Mouse (Mus musculus): ENCODE data around the gene Cdc42bpb.

Gene Cdc42bpb

DNA sequence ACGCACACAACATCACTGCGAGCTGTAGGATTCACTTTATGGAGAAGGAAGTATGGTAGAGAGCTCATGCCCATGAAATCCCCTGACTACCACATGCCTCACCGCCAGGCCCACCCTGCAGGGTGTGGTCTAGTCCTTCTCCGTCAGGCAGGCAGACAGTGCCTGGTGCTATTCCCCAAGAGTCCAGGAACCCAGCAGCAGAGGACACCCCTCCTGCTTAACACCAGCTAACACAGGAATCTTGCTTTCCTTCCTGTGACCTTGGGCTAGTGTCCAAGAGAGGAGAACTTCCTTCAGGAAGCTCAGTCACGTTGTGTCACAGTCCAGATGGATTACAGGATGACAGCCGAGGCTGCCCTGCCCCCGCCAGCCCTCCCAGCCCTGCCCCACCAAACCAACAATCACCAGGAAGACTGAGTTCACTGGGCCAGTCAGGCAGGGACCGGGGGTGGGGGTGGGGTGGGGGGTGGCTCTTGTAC is 9.2 kb upstream of the Cdc42bpb start:
- no peak for DNase-seq (ENCODE audit: low spot score)

DNA sequence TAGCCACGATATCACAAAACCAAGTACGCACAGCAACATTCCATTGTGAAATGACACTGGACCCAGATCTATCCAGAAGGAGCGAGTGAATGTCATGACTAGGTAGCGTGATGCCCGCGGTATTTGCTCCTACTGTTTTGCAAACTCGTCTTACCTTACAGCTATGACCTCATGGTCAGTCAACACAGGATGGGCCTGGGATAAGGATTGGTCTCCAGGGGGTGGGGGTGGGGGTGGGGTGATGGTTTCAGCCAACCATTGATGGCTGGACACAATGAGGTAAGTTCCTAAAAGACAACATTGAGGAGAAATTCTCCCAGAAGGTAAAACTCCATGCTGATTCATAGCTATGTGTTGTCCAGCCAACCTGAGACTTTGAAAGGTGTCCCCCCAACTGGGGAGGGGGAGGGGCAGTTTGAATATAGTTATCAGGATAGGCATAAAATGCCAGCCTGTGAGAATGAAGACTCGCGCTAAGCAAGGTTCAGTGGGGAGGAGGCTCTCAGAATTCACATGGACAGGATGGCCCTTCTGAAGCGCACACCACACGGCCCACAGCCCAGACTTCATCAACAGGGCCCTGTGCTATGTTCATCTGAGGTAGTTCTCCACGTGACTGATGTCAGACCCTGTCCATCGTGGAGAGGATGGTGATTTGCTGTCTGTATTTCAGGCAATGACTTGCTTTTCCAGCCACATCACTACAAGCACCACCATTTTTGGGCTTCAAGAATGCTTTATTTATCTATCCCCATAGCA is 8.5 kb upstream of the Cdc42bpb start:
- DNase-seq (ENCODE audit: low spot score) = no peak

DNA sequence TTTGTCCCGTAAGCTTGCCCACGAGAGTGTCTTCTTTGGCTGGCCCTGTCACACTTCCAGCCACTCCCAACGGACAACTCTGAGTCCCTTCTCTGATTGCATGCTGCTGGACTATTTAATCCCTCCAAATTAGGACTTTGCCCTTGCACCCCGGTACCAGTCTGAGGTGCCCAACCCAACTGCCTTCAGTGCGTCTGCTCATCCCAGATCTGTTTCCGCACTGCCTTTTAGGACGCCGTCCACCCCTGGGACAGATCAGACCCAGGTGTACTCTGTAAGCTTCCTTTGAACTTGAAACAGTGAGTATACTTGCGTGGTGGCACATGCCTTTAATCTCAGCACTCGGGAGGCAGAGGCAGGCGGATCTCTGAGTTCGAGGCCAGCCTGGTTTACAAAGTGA is 1.3 kb upstream of the Cdc42bpb start:
- DNase-seq (ENCODE audit: low spot score) = no peak

DNA sequence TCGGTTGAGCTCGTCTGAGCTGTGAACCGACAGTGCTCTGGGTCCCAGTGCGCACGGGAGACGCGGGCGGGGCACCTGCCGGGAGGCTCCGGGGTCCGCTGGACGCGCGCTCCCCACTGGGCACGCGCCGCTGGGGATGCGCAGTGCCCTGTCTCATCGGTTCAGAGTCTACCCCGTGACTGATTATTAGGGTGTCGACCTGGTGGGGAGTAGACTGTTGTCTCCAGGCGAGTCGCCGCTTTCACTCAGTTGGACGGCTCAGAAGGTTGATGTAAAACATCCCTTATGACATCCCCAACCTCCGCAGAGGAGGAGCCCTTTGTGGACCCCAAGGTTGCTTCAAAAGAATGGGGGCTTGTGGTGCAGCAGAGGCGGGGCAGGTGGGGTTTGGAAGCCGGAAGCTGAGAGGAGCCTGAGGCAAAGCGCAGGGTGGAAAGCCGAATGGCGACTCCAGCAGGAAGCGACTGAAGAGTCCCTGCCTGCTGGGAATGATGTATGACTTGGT is 520 bp upstream of the Cdc42bpb start:
- DNase-seq (ENCODE audit: low spot score) = no peak

DNA sequence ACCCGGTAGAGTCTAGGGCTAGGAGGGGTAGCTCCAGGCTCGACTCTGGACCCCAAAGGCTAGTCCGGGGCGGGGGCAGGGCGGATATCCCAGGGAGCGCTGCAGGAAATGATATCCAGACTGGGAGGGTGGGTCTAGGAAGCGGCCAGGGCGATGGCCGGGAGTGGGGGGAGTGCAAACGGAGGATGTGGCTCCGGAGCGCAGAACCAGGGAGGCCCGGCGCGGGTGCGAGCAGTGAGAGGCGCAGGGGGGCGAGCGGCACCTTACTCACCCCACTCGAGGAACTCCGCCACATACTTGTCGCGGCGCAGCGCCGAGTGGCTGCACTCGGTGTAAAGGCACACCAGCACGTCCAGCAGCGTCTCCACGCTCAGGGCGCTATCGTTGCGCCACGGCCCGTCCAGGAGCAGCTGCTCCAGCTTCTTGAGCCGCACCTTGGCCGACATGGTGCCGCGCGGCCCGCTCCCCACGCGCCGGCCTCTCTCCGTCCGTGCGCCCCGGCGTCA is 639 bp downstream of the Cdc42bpb start:
- DNase-seq (ENCODE audit: low spot score) = peak; percentile 56

DNA sequence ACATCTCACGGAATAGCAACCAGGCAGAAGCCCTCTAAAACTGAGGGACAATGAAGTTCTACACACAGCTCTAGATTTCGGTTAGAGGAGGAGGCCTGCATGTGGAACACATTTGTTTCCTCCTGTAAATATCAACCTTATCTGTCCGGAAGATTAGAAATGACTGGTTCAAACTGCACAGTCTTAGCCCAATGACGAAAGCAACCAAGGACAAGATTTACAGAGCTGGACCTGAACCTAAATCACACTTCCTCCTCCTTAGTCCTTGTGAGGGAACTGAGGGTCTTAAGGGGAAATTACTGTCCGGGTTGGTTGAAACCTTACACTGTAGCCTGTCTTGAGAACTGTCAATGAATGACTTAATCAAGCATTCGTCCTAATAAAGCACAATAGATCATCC is 1.5 kb downstream of the Cdc42bpb start:
- DNase-seq (ENCODE audit: low spot score) = no peak

DNA sequence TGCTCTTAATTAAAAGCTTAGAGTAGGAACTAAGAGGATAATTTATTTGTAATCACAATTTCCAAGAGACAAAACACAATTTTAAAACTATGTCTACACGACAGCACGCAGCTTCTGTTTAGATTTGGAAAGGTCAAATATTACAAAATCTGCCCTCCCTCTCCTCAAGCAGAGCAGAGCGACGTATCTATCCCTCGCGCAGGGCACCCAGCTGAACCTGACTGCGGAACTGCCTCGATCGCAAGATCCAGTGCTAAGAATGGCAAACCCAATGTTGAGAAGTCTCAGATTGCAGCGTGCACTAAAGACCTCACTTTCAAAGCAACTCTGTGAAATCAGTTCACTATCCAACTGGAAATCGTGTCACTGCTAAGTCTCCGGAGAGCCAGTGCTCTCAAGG is 2.0 kb downstream of the Cdc42bpb start:
- DNase-seq (ENCODE audit: low spot score) = no peak

DNA sequence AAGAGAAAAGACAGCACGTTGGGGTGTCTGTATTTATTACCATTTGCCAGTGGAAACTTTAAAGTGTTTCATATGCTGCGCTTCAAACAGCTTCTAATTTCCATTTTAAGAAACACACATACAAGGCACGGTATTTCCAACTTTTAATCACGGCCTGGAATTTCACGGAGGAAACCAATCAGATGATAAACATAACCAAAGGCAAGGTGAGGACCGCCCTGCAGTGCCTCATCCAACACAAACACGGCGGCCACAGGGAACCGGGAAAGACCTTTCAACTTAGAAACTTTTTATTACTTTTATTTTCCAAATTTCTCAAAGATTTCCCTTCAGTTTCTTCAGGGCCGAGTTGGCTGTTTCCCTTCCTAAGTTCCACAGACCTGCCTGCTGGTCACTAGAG is 2.8 kb downstream of the Cdc42bpb start:
- DNase-seq (ENCODE audit: low spot score) = no peak

DNA sequence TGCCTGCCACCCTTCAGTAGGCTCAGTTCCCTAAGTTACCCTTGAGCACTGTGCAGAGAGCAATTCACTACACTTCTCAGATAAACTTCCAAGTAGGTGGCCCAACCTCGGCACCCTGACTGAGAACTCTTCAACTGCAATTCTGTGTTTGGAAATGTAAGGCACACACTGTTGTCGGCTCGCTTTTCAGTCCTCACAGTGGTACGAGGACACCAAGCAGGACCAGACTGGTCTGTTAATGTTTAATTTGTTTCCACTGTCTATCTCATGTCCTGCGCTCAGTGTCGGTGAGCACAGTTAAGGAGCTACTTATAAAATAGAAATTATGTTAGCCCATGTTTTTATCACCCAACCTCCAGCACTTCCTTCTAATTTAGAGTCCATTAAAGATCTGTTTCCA is 4.1 kb downstream of the Cdc42bpb start:
- DNase-seq (ENCODE audit: low spot score) = no peak

DNA sequence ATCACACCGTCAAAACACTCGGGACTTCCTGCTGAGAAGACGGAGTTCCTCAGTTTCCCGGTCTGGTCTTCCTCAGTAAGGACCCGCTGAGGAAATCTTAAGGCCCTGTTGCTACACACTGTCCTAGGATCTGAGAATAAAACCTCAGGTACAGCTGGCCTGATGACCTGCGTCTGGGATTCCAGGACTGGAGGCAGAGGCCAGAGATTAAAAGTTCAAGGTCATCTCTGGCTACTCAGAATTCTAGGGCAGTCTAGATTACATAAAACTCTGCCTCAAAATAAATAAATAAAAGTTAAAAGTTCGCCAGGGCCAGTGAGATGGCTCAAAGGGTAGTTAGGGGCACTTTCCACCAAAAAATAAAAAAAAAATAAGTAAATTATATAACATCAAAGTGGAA is 5.6 kb downstream of the Cdc42bpb start:
- no peak for DNase-seq (ENCODE audit: low spot score)

DNA sequence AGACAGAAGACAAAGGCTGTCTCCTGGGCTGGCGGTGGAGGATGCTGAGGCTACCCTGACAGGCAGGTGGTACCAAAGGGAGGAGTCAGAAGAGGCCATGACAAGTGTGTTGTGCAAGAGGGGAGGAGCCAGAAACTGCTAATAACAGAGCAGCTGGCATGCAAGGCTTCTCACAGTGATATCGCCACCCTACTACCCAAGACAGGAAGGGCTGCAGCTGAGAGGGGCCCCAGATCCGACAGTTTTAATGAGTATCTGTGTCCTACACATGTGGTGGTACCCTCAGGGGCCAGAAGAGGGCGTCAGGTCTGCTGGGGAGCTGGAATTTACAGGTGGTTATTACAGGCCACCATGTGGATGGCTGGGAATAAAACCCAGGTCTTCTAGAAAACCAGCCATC is 7.3 kb downstream of the Cdc42bpb start:
- no peak for DNase-seq (ENCODE audit: low spot score)

DNA sequence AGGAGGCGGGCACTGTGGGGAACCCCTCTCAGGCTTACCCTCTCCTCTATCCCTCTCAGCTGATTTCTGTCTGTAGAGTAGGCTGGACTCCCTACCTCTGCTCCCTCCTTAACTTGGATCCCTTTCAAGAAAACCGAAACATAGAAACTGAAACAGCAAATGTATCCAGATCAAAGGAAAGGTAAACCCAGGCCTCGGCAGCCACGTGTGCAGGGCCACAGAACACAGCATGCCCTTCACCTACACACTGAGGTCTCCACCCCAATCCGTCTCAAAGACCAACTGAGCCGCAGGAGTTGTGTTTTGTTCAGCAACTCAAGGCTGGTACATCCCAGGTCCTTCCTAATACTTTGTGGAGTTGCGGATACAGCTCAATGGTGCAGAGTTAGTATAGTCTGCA is 10.5 kb downstream of the Cdc42bpb start:
- DNase-seq (ENCODE audit: low spot score) = no peak

DNA sequence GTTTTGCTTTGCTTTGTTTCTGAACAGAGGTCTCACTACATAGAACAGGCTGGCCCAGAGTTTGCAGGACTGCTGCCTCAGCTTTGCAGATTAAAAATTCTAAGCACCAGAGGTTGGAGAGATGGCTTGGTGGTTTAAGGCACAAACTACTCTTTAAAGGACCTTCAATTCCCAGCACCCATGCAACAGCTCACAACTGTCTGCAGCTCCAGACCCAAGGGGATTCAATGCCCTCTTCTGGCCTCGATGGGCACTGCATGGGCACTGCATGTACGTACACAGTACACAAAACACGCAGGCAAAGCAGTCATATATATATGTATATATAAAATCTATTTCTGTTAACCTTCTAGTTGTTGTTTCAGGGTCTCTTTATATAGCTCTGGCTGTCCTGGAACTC is 13.3 kb downstream of the Cdc42bpb start:
- no peak for DNase-seq (ENCODE audit: low spot score)

DNA sequence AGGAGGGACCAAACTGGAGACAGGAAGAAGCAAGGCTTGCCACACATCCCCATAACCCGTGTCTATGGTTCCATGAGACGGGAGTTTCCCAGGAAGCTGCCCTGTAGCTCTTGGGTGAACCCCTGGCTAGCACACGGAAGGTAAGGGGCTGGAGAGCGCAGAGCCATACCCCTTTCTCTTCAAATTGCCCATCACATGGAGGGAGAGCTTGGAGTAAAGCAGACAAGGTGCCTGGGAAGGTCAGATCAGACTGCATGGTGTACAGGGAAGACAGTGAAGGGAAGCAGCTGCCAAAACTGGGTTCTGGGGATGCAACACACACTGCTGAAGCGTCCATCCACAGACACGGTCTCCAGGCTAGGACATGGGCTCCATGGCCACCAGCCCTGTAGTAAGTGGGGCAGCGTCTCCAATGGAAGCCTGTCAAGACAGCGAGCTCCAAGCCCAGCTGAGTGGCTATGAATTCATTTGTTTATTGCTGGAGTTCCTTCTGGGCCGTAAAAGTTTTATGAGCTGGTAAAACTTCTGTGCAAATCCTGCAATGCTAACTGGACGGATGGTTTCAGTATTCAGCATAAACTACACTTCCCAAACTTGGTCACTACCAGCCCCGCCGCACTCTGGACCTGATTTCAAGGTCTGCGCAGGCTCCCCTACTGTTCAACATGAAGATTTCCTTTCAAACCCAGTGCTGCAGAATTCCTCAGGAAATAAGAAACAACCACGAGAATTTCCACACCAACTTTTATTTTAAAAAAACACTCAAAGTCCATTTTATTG is 16.0 kb downstream of the Cdc42bpb start:
- DNase-seq (ENCODE audit: low spot score) = no peak

DNA sequence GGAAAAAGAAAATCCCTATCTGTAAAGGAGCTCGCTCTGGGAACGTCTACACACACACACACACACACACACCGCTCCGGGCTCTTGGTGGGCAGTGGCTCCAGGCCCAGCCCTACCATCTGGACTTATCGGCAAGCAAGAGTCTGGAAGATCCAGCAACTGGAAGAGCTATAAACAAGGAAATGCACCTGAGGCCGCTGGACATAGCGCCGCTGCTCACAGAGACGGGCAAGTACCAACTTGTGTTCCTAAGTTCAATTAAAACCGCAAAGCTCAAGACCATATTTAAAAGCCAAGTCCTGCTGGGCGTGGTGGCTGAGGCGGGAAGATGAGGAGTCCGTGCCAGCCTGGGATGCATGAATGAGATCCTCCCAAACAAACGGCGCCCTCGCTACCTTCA is 16.8 kb downstream of the Cdc42bpb start:
- DNase-seq (ENCODE audit: low spot score) = no peak

DNA sequence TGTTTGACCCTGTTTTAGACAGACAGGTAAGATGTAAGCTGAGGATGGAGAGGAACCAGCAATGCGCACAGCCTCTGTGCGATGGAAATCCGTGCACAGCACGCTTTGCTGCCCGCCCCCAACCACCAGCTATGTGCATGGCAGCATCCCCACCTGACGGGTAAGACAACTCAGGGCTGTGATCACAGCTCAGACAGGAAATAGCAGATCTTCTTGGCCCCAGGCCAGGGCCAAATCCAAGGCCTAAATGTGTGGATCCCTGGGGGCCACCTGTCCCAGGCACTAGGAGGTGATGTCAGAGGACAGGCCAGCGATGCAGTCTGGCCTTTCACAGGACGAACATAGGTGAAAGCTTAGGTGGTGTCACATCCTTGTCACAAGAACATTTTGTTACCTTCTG is 21.3 kb downstream of the Cdc42bpb start:
- no peak for DNase-seq (ENCODE audit: low spot score)

DNA sequence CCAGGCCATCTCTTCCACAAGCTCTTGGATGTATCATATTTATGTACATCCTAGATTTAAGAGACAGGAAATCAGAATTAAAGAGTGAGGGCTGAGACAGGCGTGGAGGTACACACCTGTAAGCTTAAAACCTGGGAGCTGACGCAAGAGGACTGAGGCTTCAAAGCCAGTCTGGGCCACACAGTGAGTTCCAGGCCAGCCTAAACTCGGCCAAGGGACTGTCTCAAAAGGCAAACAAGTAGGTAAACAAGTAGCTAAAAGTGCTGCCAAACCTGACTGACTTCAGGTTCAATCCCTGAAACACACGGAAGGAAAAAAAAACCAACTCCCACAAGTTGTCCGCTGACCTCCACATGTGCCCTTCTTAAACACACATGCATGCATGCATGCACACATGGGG is 23.4 kb downstream of the Cdc42bpb start:
- no peak for DNase-seq (ENCODE audit: low spot score)

DNA sequence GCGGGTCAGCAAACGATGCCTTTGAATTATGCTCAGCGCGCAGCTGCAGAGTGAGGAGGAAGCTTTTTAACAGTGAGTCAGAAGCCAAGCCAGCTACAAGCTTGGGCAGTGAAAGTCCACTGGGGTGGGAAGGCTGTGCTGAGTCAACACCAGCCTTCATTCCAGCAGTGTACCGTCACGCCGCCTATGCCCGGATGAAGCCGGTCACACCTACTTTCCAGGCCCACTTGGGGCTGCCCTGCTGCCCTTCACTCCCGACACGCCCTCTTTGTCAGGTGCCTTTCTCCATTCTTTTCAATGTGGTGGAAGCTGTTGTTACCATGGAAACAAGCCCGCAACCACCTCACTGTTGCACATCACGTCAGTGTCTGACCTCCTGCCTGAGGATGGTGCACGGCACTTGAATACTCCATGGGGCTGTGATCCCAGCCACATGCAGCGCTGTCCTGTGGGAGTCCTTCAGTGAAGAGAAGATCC is 24.0 kb downstream of the Cdc42bpb start:
- DNase-seq (ENCODE audit: low spot score) = no peak

DNA sequence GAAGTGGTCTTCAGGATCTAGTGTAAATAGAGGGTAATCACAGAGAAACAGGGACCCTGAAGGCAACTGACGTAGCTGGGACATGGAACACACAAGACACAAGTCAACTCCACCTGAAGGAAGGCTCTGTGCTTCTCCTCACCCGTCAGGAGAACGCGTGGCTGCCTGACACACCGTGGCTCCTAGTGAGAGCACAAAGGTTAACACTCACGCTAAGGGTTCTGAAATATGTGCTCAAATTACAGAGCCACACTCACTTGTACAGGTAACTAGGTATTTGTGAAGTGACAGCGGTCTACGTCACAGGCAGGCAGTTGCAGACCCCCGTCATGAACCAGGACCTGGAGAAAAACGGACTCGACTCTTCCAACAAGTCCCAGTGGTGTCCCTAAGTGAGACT is 24.5 kb downstream of the Cdc42bpb start:
- DNase-seq (ENCODE audit: low spot score) = no peak

DNA sequence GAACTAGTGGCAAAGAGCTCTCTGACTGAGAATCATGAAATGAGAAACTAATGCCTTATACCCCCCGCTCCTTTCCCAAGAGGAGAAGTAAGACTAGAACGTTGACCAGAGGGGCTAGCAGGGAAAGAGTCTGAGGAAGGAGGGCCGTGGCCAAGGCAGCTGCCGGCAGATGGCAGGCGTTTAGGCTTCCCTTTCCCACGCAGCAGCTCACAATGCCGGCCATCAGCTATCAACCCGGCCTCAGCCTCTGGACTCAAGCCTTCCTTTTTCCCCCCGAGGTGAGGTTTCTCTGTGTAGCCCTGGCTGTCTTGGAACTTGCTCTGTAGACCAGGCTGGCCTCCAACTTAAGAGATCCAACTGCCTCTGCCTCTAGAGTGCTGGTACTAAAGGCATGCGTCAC is 25.0 kb downstream of the Cdc42bpb start:
- no peak for DNase-seq (ENCODE audit: low spot score)

DNA sequence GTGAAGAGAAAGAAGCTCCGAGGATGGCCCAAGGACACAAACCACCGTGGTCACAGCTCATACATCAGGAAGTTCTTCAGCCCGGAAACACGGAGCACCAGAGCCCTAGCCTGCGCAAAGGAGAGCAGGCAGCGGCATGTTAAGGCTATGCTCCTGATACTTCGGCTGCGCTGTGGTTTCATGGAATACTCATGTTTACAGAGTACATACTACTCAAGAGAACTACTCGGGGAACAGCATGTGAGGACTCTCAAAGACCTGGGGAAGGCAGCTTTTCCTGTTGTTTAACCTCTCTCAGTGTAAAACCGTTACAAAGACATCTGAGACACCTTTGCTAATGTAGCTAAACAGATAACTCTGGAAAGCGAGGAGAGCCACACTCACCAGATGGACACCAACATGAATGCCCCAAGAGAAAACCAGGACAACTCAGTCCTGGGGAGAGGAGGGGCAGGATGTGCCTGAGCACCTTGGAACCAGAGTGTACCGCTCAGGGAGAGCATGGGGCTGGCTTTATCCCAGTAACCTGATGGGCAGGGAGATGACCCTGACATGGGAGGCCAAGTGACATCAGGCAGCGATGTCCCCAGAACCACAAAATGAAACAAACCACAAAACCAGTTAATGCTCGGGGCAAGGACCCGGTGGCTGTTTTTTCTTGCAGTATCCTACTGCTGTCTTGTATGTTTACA is 27.8 kb downstream of the Cdc42bpb start:
- DNase-seq (ENCODE audit: low spot score) = no peak

DNA sequence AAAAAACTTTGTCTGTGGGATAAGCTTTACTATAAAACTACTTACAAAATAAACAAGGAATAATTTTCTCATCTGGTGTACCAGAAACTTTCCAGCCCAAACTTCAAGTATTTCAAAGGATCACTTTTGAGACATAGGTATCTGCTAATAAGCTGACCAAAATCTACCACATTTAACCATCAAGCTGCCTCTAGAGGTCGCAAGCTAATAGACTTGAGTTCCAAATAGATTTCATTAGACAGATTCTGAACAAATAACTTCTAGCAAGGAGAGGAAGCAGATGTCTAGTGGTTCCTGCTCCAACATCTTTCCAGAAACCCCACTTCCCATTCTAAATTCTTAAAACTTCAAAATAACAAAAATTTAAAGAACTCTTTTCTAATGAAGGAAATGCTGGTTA is 33.6 kb downstream of the Cdc42bpb start:
- DNase-seq (ENCODE audit: low spot score) = no peak

All from ovary, postnatal 36 days (tissue).